Mouse (Mus musculus) hindbrain, postnatal 0 days (tissue): ENCODE data around the gene Sox15. TPM values are rescaled to one million over a fixed set of nuclear protein-coding genes. Genes with fewer than 3 reads are reported as not detected.

Experiments used
- ATAC-seq: fragments of 200-750 bp; cut with Nextera tagmentation; 2 replicates; pipeline ENCODE4 v1.8.0; 2017; ENCODE audit warnings: mild to moderate bottlenecking, moderate TSS enrichment, moderate library complexity
- DNase-seq: peaks from one replicate; pipeline ENCODE4 v3.0.0-alpha.2; 2015; ENCODE audit warnings: low spot score
- H3K27ac ChIP-seq: fragments of 300-500 bp; sonication (generic); 2 replicates; pipeline ENCODE4 v1.5.1; 2014; ENCODE audit warnings: mild to moderate bottlenecking
- H3K27me3 ChIP-seq: fragments of 300-500 bp; sonication (generic); 2 replicates; pipeline ENCODE4 v1.6.1; 2014; ENCODE audit warnings: low read length, mixed read lengths; ENCODE audit not compliant: insufficient read depth
- H3K36me3 ChIP-seq: fragments of 300-500 bp; sonication (generic); 2 replicates; pipeline ENCODE4 v1.6.1; 2014; ENCODE audit warnings: low read length, mixed read lengths; ENCODE audit not compliant: insufficient read depth
- H3K4me1 ChIP-seq: fragments of 300-500 bp; sonication (generic); 2 replicates; pipeline ENCODE4 v1.6.1; 2014; ENCODE audit warnings: antibody characterized with exemption, low read length, mixed read lengths; ENCODE audit not compliant: insufficient read depth
- H3K4me2 ChIP-seq: fragments of 300-500 bp; sonication (generic); 2 replicates; pipeline ENCODE4 v1.6.1; 2014; ENCODE audit warnings: low read depth, mild to moderate bottlenecking, low read length, moderate library complexity, mixed read lengths
- H3K4me3 ChIP-seq: fragments of 300-500 bp; sonication (generic); 2 replicates; pipeline ENCODE4 v1.5.1; 2014; ENCODE audit warnings: low read length
- H3K9ac ChIP-seq: fragments of 300-500 bp; sonication (generic); replicated peaks from 2 replicates; pipeline ENCODE4 v1.6.1; 2014; ENCODE audit warnings: mild to moderate bottlenecking, low read length, moderate library complexity, mixed read lengths
- H3K9me3 ChIP-seq: fragments of 300-500 bp; sonication (generic); 2 replicates; pipeline ENCODE4 v1.6.1; 2016; ENCODE audit warnings: low read length, mixed read lengths
- CTCF ChIP-seq: IDR thresholded peaks from 2 replicates; pipeline ENCODE4 v1.5.1; 2016; ENCODE audit warnings: antibody characterized with exemption, control low read depth, low read depth
- WGBS: fragments of 180-500 bp; shearing (Covaris S2); extraction: QIAGEN DNeasy Blood & Tissue Kit; methylation state at CpG from one replicate; pipeline ENCODE4 v1.1.7; 2014; 5-methylcytosine and 5-hydroxymethylcytosine counted together
- polyA plus RNA-seq: library from polyadenylated mRNA; unstranded; fragments of >200 nt; fragmentation: Nextera tagmentation; extraction: Ambion mirVana; gene quantifications from 2 replicates; pipeline ENCODE4 v1.2.1, GENCODE M21; 2015
- total RNA-seq: library from RNA; depleted of rRNA; stranded (reverse); fragments of >200 nt; gene quantifications from 2 replicates; pipeline ENCODE4 v1.2.3, GENCODE M21; 2014

Gene Sox15
- total and polyA plus RNA-seq, 2 experiments from 2014 or later: 0.40 TPM; not detected in 1

- no peaks in the 10 kb centered on the region for H3K9me3 ChIP-seq
- peak overlapping the region; percentile 22 for H3K4me3 ChIP-seq
- H3K27ac ChIP-seq: peak overlapping the region; percentile 84
- H3K9ac ChIP-seq: peak overlapping the region; percentile 44
- DNase-seq: peak; percentile 96
- H3K36me3 ChIP-seq: peaks cover 12% of the 10 kb centered on the region; the same call in 1 of the 2 replicates
- peaks cover 32% of the 10 kb centered on the region for H3K4me1 ChIP-seq
- ATAC-seq: peak; percentile 33; the same call in 1 of the 2 replicates
- WGBS: 15% methylated on average over 12 of the region's 12 CpGs
- peak; percentile 95 for TF ChIP-seq CTCF
- no peaks in the 10 kb centered on the region for H3K27me3 ChIP-seq
- peak overlapping the region; percentile 83 for H3K4me2 ChIP-seq
These were observed 27.9 kb downstream of the Sox15 start for GRCm38 (mm10) chr11:69682840-69683533.

GRCm38 (mm10) chr11:69683576-69683975, 28.5 kb downstream of the Sox15 start:
- Histone ChIP-seq H3K27me3 (no peaks in the 10 kb centered on the region), H3K9ac (no peak overlapping the region), H3K4me1 (peaks cover 32% of the 10 kb centered on the region), H3K27ac (peak overlapping the region; percentile 84; the same call in 1 of the 2 replicates), H3K36me3 (peaks cover 6% of the 10 kb centered on the region; the same call in 1 of the 2 replicates), H3K9me3 (no peaks in the 10 kb centered on the region), H3K4me2 (peak overlapping the region; percentile 83; the same call in 1 of the 2 replicates), H3K4me3 (no peak overlapping the region)
- no peak for TF ChIP-seq CTCF
- WGBS: 82% methylated on average over 7 of the region's 7 CpGs
- ATAC-seq (no peak), DNase-seq (no peak)

DNA sequence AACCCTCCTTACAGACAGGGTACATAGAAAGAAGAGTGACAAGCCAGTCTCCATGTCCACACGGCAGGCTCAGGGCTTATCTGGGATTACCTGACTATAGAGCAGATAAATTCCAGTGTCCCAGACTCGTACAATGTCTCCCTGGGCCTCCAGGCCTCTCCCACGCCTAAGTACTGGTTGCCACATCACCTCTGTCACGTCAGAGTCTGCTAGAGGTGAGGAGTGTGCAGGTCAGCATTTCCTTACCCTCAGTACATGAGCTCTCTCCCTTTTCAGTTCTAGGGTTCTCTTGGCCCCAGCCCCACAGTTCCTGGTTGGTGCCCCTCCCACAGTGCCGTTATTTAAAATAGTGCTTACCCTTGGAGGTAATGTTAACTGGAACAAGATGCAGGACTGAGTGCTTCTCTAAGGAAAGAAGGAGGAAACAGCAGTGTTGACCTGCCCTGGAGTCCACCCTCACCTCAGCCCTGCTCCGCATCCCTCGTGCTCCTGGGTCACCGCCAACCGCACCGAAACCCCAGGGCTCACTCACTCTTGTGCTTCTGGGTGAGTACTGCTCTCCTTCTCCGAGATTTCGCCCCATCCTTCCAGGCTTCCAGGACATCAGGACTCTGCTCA, 29.1 kb downstream of the Sox15 start:
- Histone ChIP-seq H3K27me3 (no peaks in the 10 kb centered on the region), H3K4me2 (no peak overlapping the region), H3K4me1 (peaks cover 31% of the 10 kb centered on the region), H3K36me3 (peaks cover 3% of the 10 kb centered on the region; the same call in 1 of the 2 replicates), H3K27ac (no peak overlapping the region), H3K9me3 (no peaks in the 10 kb centered on the region), H3K9ac (no peak overlapping the region), H3K4me3 (no peak overlapping the region)
- WGBS: 85% methylated on average over 12 of the region's 12 CpGs
- no peak for TF ChIP-seq CTCF
- ATAC-seq (no peak), DNase-seq (no peak)

GRCm38 (mm10) chr11:69684936-69685335, 29.8 kb downstream of the Sox15 start:
- Histone ChIP-seq H3K4me3 (no peak overlapping the region), H3K36me3 (no peaks in the 10 kb centered on the region), H3K27ac (peak overlapping the region; percentile 79; the same call in 1 of the 2 replicates), H3K27me3 (no peaks in the 10 kb centered on the region), H3K4me1 (peaks cover 28% of the 10 kb centered on the region), H3K9me3 (no peaks in the 10 kb centered on the region), H3K4me2 (no peak overlapping the region), H3K9ac (peak overlapping the region; percentile 37; the same call in 1 of the 2 replicates)
- DNase-seq (no peak), ATAC-seq (no peak)
- 60% methylated on average over 6 of the region's 6 CpGs for WGBS
- TF ChIP-seq CTCF: no peak

- no peaks in the 10 kb centered on the region for H3K9me3 ChIP-seq
- no peak for ATAC-seq
- H3K27ac ChIP-seq: peak within 1 kb of the TSS; percentile 79
- no peak within 1 kb of the TSS for H3K4me2 ChIP-seq
- no peak for TF ChIP-seq CTCF
- no peak within 1 kb of the TSS for H3K4me3 ChIP-seq
- no peaks in the 10 kb centered on the region for H3K27me3 ChIP-seq
- 25% methylated on average over 10 of the region's 10 CpGs for WGBS
- H3K4me1 ChIP-seq: peaks cover 23% of the 10 kb centered on the region
- no peaks in the 10 kb centered on the region for H3K36me3 ChIP-seq
- peak; percentile 64 for DNase-seq
- peak within 1 kb of the TSS; percentile 37; the same call in 1 of the 2 replicates for H3K9ac ChIP-seq
These were observed 30.5 kb downstream of the Sox15 start, which contains the start of gene Tnfsf13 for GRCm38 (mm10) chr11:69685526-69686148. Tnfsf13 (minus strand) TSS chr11:69685784.

GRCm38 (mm10) chr11:69686377-69686776, 31.3 kb downstream of the Sox15 start:
- no peak overlapping the region for H3K4me2 ChIP-seq
- 14% methylated on average over 4 of the region's 4 CpGs for WGBS
- no peak for TF ChIP-seq CTCF
- H3K27me3 ChIP-seq: no peaks in the 10 kb centered on the region
- H3K36me3 ChIP-seq: no peaks in the 10 kb centered on the region
- H3K9ac ChIP-seq: no peak overlapping the region
- peaks cover 18% of the 10 kb centered on the region; the same call in 1 of the 2 replicates for H3K4me1 ChIP-seq
- H3K9me3 ChIP-seq: no peaks in the 10 kb centered on the region
- H3K27ac ChIP-seq: peak overlapping the region; percentile 79; the same call in 1 of the 2 replicates
- ATAC-seq (no peak), DNase-seq (peak; percentile 61)
- no peak overlapping the region for H3K4me3 ChIP-seq
